Mouse (Mus musculus): ENCODE measurements around the gene Cactin. TPM values are rescaled to one million over a fixed set of nuclear protein-coding genes. Genes with fewer than 3 reads are reported as not detected.

Gene Cactin
- polyA plus RNA-seq, 1 experiment = 48.1 TPM

- peaks cover 46% of the 10 kb centered on the region for H3K36me3 ChIP-seq (ENCODE audit: control insufficient read depth, insufficient read depth)
- no peaks in the 10 kb centered on the region for H3K79me3 ChIP-seq (ENCODE audit: low read depth)
- no peak overlapping the region for H3ac ChIP-seq (ENCODE audit: control insufficient read depth, insufficient read length, low read depth)
- TF ChIP-seq MYOD1 (IDR thresholded peaks at IDR 0.05; ENCODE audit: control insufficient read depth, insufficient read length, low read depth) (no peak), MAX (IDR thresholded peaks at IDR 0.05) (no peak), USF1 (IDR thresholded peaks at IDR 0.05; ENCODE audit: low read depth) (no peak), CEBPB (IDR thresholded peaks at IDR 0.05; ENCODE audit: low read depth) (no peak), FOSL1 (IDR thresholded peaks at IDR 0.05; ENCODE audit: insufficient read depth, low read length, poor library complexity, severe bottlenecking) (no peak), MYOG (IDR thresholded peaks at IDR 0.05; ENCODE audit: control insufficient read depth, extremely low read depth, insufficient read length) (no peak), CTCF (IDR thresholded peaks at IDR 0.05; ENCODE audit: control insufficient read depth, insufficient read depth, insufficient read length) (no peak)
- no peaks in the 10 kb centered on the region for H3K27me3 ChIP-seq (ENCODE audit: control insufficient read depth, insufficient read depth, insufficient read length)
- no peaks in the 10 kb centered on the region for H3K79me2 ChIP-seq (ENCODE audit: control insufficient read depth, insufficient read depth)
- H3K4me3 ChIP-seq (ENCODE audit: insufficient read depth, poor library complexity, severe bottlenecking) = no peak overlapping the region
These were observed 44.2 kb downstream of the Cactin start for GRCm38 (mm10) chr10:81365073-81365472.

DNA sequence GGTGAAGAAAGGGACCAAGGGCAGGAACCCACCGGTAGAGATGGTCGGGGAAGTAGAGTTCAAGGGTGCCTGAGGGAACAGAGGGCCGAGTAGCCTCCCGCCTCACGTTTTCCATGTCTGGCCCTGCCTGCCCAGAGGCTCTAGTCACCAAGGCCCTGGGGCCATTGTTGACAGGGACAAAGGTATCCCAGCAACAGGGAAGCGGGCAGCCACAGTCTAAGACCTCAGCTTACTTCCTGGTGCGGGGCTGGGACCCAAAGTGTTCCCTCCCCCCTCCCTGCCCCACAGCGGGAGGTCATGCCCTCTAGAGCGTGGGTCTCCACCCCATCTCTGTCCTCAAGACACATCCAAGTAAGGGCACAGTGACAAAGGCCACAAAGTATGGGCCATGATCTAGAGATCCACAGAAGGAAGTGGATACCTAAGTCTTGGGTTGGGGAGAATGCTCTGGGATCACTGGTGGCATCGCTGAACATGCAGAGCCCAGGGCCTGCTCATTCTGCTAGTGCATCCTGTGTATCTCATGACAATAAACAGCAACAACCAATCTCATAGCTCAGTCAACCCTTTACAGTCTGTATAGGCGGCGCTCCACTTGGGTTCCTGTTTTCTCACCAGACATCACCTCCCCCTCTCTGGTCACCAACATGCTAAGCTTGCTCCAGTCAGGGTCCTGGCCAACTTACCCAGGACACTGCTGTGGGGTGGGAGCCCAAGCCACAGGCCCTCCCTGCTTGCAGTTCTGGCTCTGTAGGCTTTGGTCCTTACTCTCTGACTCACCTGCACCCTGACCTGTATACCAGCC lies 45.0 kb downstream of the Cactin start, which contains the start of gene 4930404N11Rik:
TSS of gene 4930404N11Rik (minus strand) at position 145 of the 805 bp plus-strand sequence.
- H3ac ChIP-seq (ENCODE audit: control insufficient read depth, insufficient read length, low read depth) = no peak within 1 kb of the TSS
- no peaks in the 10 kb centered on the region for H3K79me2 ChIP-seq (ENCODE audit: control insufficient read depth, insufficient read depth)
- no peak within 1 kb of the TSS for H3K4me3 ChIP-seq (ENCODE audit: insufficient read depth, poor library complexity, severe bottlenecking)
- no peak for TF ChIP-seq MYOD1 (IDR thresholded peaks at IDR 0.05; ENCODE audit: control insufficient read depth, insufficient read length, low read depth)
- TF ChIP-seq MYOG (IDR thresholded peaks at IDR 0.05; ENCODE audit: control insufficient read depth, extremely low read depth, insufficient read length) = no peak
- no peak for TF ChIP-seq USF1 (IDR thresholded peaks at IDR 0.05; ENCODE audit: low read depth)
- H3K36me3 ChIP-seq (ENCODE audit: control insufficient read depth, insufficient read depth) = peaks cover 50% of the 10 kb centered on the region
- no peaks in the 10 kb centered on the region for H3K79me3 ChIP-seq (ENCODE audit: low read depth)
- H3K27me3 ChIP-seq (ENCODE audit: control insufficient read depth, insufficient read depth, insufficient read length) = no peaks in the 10 kb centered on the region

- H3K79me3 ChIP-seq (ENCODE audit: low read depth) = no peaks in the 10 kb centered on the region
- H3K27me3 ChIP-seq (ENCODE audit: control insufficient read depth, insufficient read depth, insufficient read length) = no peaks in the 10 kb centered on the region
- H3K36me3 ChIP-seq (ENCODE audit: control insufficient read depth, insufficient read depth) = peaks cover 50% of the 10 kb centered on the region
- H3ac ChIP-seq (ENCODE audit: control insufficient read depth, insufficient read length, low read depth) = no peak overlapping the region
- TF ChIP-seq MYOD1 (IDR thresholded peaks at IDR 0.05; ENCODE audit: control insufficient read depth, insufficient read length, low read depth) = no peak
- TF ChIP-seq MAX (IDR thresholded peaks at IDR 0.05) = no peak
- no peak for TF ChIP-seq MYOG (IDR thresholded peaks at IDR 0.05; ENCODE audit: control insufficient read depth, extremely low read depth, insufficient read length)
- TF ChIP-seq USF1 (IDR thresholded peaks at IDR 0.05; ENCODE audit: low read depth) = no peak
- TF ChIP-seq FOSL1 (IDR thresholded peaks at IDR 0.05; ENCODE audit: insufficient read depth, low read length, poor library complexity, severe bottlenecking) = no peak
- TF ChIP-seq CEBPB (IDR thresholded peaks at IDR 0.05; ENCODE audit: low read depth) = no peak
- no peak for TF ChIP-seq CTCF (IDR thresholded peaks at IDR 0.05; ENCODE audit: control insufficient read depth, insufficient read depth, insufficient read length)
- peaks cover 5% of the 10 kb centered on the region for H3K79me2 ChIP-seq (ENCODE audit: control insufficient read depth, insufficient read depth)
- H3K4me3 ChIP-seq (ENCODE audit: insufficient read depth, poor library complexity, severe bottlenecking) = no peak overlapping the region
These were observed 45.7 kb downstream of the Cactin start for GRCm38 (mm10) chr10:81366477-81367206.

DNA sequence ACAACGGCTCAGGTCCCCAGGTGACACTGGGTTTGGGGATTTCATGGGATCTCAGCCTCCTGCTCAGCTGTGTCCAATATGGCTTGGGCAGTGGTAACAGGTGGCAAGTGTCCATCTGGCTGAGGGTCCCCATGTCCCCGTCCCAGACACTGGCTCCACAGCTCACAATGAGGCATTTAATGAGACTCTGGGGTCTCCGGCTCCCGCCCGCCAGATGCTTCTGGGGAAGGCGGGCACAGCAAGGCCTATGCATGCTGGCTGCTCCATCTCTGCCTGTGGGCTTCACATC lies 46.2 kb downstream of the Cactin start:
- Histone ChIP-seq H3K36me3 (ENCODE audit: control insufficient read depth, insufficient read depth) (peaks cover 52% of the 10 kb centered on the region), H3K79me2 (ENCODE audit: control insufficient read depth, insufficient read depth) (peaks cover 10% of the 10 kb centered on the region), H3ac (ENCODE audit: control insufficient read depth, insufficient read length, low read depth) (no peak overlapping the region), H3K4me3 (ENCODE audit: insufficient read depth, poor library complexity, severe bottlenecking) (no peak overlapping the region), H3K27me3 (ENCODE audit: control insufficient read depth, insufficient read depth, insufficient read length) (no peaks in the 10 kb centered on the region), H3K79me3 (ENCODE audit: low read depth) (peaks cover 2% of the 10 kb centered on the region)
- TF ChIP-seq CTCF (IDR thresholded peaks at IDR 0.05; ENCODE audit: control insufficient read depth, insufficient read depth, insufficient read length) (no peak), MYOD1 (IDR thresholded peaks at IDR 0.05; ENCODE audit: control insufficient read depth, insufficient read length, low read depth) (no peak), MYOG (IDR thresholded peaks at IDR 0.05; ENCODE audit: control insufficient read depth, extremely low read depth, insufficient read length) (no peak), USF1 (IDR thresholded peaks at IDR 0.05; ENCODE audit: low read depth) (no peak), MAX (IDR thresholded peaks at IDR 0.05) (no peak), FOSL1 (IDR thresholded peaks at IDR 0.05; ENCODE audit: insufficient read depth, low read length, poor library complexity, severe bottlenecking) (no peak), CEBPB (IDR thresholded peaks at IDR 0.05; ENCODE audit: low read depth) (no peak)

DNA sequence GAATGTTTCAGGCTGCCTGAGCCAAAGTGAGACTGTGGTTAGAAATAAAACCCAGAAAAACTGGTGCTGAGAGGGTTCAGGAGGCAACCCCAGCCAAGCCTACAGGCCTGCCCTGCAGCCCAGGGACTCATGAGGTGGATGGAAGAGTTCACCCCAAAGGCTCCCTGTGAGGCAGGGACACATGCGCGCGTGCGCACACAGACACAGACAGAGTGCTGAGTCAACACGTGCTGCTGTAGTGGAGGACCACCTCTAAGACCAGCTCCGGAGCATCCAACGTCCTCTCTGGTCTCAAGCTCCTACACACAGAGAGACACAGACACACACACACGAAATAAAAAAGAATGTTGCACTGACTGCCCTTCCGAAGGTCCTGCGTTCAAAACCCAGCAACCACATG lies 54.4 kb downstream of the Cactin start:
- peaks cover 55% of the 10 kb centered on the region for H3K79me3 ChIP-seq (ENCODE audit: low read depth)
- peaks cover 48% of the 10 kb centered on the region for H3K36me3 ChIP-seq (ENCODE audit: control insufficient read depth, insufficient read depth)
- no peak overlapping the region for H3ac ChIP-seq (ENCODE audit: control insufficient read depth, insufficient read length, low read depth)
- H3K79me2 ChIP-seq (ENCODE audit: control insufficient read depth, insufficient read depth) = peaks cover 72% of the 10 kb centered on the region
- H3K27me3 ChIP-seq (ENCODE audit: control insufficient read depth, insufficient read depth, insufficient read length) = no peaks in the 10 kb centered on the region
- H3K4me3 ChIP-seq (ENCODE audit: insufficient read depth, poor library complexity, severe bottlenecking) = no peak overlapping the region
- TF ChIP-seq FOSL1 (IDR thresholded peaks at IDR 0.05; ENCODE audit: insufficient read depth, low read length, poor library complexity, severe bottlenecking) (no peak), CEBPB (IDR thresholded peaks at IDR 0.05; ENCODE audit: low read depth) (no peak), MYOD1 (IDR thresholded peaks at IDR 0.05; ENCODE audit: control insufficient read depth, insufficient read length, low read depth) (no peak), MYOG (IDR thresholded peaks at IDR 0.05; ENCODE audit: control insufficient read depth, extremely low read depth, insufficient read length) (no peak), CTCF (IDR thresholded peaks at IDR 0.05; ENCODE audit: control insufficient read depth, insufficient read depth, insufficient read length) (no peak), MAX (IDR thresholded peaks at IDR 0.05) (no peak), USF1 (IDR thresholded peaks at IDR 0.05; ENCODE audit: low read depth) (no peak)

Small RNA genes lying within 50 kb of the gene (microRNA-seq; reads per million reads assigned to microRNA genes)
- gene Mir3057 (ENCODE audit: borderline microRNAs expressed) = 11.7 reads per million, percentile 61 among the genes with 10 or more reads in this experiment

Other genes with a start within 250 kb of the Cactin start
- 0.06 TPM for gene Creb3l3, start 222.2 kb upstream of the Cactin start, polyA plus RNA-seq (2012; fragmentation: generic; extraction: Trizol)
- 92.2 TPM for gene Map2k2, start 215.2 kb upstream of the Cactin start, polyA plus RNA-seq (2012; fragmentation: generic; extraction: Trizol)
- gene Zbtb7a, start 185.9 kb upstream of the Cactin start, polyA plus RNA-seq (2012; fragmentation: generic; extraction: Trizol) = 19.9 TPM
- 31.6 TPM for gene Pias4, start 153.2 kb upstream of the Cactin start, polyA plus RNA-seq (2012; fragmentation: generic; extraction: Trizol)
- 2,537 TPM for gene Eef2, start 144.5 kb upstream of the Cactin start, polyA plus RNA-seq (2012; fragmentation: generic; extraction: Trizol)
- 72.8 TPM for gene Dapk3, start 138.1 kb upstream of the Cactin start, polyA plus RNA-seq (2012; fragmentation: generic; extraction: Trizol)
- 0.07 TPM for gene 4930442H23Rik, start 137.3 kb upstream of the Cactin start, polyA plus RNA-seq (2012; fragmentation: generic; extraction: Trizol)
- 0.18 TPM for gene Nmrk2, start 119.1 kb upstream of the Cactin start, polyA plus RNA-seq (2012; fragmentation: generic; extraction: Trizol)
- gene Atcay, start 90.3 kb upstream of the Cactin start, polyA plus RNA-seq (2012; fragmentation: generic; extraction: Trizol) = 0.26 TPM
- 0.19 TPM for gene Zfr2, start 87.9 kb upstream of the Cactin start, polyA plus RNA-seq (2012; fragmentation: generic; extraction: Trizol)
- gene Matk, start 68.2 kb upstream of the Cactin start, polyA plus RNA-seq (2012; fragmentation: generic; extraction: Trizol) = 0.98 TPM
- 174 TPM for gene Mrpl54, start 54.2 kb upstream of the Cactin start, polyA plus RNA-seq (2012; fragmentation: generic; extraction: Trizol)
- 103 TPM for gene Apba3, start 54.1 kb upstream of the Cactin start, polyA plus RNA-seq (2012; fragmentation: generic; extraction: Trizol)
- not detected for gene Tjp3, start 29.5 kb upstream of the Cactin start, polyA plus RNA-seq (2012; fragmentation: generic; extraction: Trizol)
- gene Pip5k1c, start 28.1 kb upstream of the Cactin start, polyA plus RNA-seq (2012; fragmentation: generic; extraction: Trizol) = 33.3 TPM
- gene Tbxa2r, start 7.6 kb downstream of the Cactin start, polyA plus RNA-seq (2012; fragmentation: generic; extraction: Trizol) = 0.02 TPM
- gene Gipc3, start 22.2 kb downstream of the Cactin start, polyA plus RNA-seq (2012; fragmentation: generic; extraction: Trizol) = 0.08 TPM
- gene Hmg20b, start 29.4 kb downstream of the Cactin start, polyA plus RNA-seq (2012; fragmentation: generic; extraction: Trizol) = 89.0 TPM
- 8.2 TPM for gene Mfsd12, start 36.4 kb downstream of the Cactin start, polyA plus RNA-seq (2012; fragmentation: generic; extraction: Trizol)
- gene 4930404N11Rik, start 44.7 kb downstream of the Cactin start, polyA plus RNA-seq (2012; fragmentation: generic; extraction: Trizol) = 0.51 TPM
- gene Fzr1, start 57.4 kb downstream of the Cactin start, polyA plus RNA-seq (2012; fragmentation: generic; extraction: Trizol) = 61.6 TPM
- 148 TPM for gene Dohh, start 63.3 kb downstream of the Cactin start, polyA plus RNA-seq (2012; fragmentation: generic; extraction: Trizol)
- 1.7 TPM for gene Gm48551, start 63.4 kb downstream of the Cactin start, polyA plus RNA-seq (2012; fragmentation: generic; extraction: Trizol)
- 0.20 TPM for gene Gm48552, start 67.9 kb downstream of the Cactin start, polyA plus RNA-seq (2012; fragmentation: generic; extraction: Trizol)
- gene Smim24, start 71.9 kb downstream of the Cactin start, polyA plus RNA-seq (2012; fragmentation: generic; extraction: Trizol) = 0.32 TPM
- gene Nfic, start 134.5 kb downstream of the Cactin start, polyA plus RNA-seq (2012; fragmentation: generic; extraction: Trizol) = 86.7 TPM
- gene Celf5, start 161.6 kb downstream of the Cactin start, polyA plus RNA-seq (2012; fragmentation: generic; extraction: Trizol) = 1.0 TPM
- gene Ncln, start 175.3 kb downstream of the Cactin start, polyA plus RNA-seq (2012; fragmentation: generic; extraction: Trizol) = 122 TPM
- gene S1pr4, start 179.0 kb downstream of the Cactin start, polyA plus RNA-seq (2012; fragmentation: generic; extraction: Trizol) = 0.02 TPM
- gene Gna15, start 203.1 kb downstream of the Cactin start, polyA plus RNA-seq (2012; fragmentation: generic; extraction: Trizol) = 0.16 TPM
- gene Gna11, start 224.1 kb downstream of the Cactin start, polyA plus RNA-seq (2012; fragmentation: generic; extraction: Trizol) = 77.6 TPM
- 532 TPM for gene Aes, start 238.4 kb downstream of the Cactin start, polyA plus RNA-seq (2012; fragmentation: generic; extraction: Trizol)